Mouse (Mus musculus) cerebellum, adult 2 months (tissue): ENCODE data around the gene Il4ra.

ENCODE experiments used
- CTCF ChIP-seq: fragments of 200-500 bp; IDR thresholded peaks from 2 replicates; pipeline ENCODE4 v1.5.1; 2011; ENCODE audit warnings: low read depth, mild to moderate bottlenecking, control low read depth, low read length, moderate library complexity, borderline replicate concordance; ENCODE audit not compliant: insufficient read depth
- POLR2A ChIP-seq: fragments of 200-500 bp; IDR thresholded peaks from 2 replicates; pipeline ENCODE4 v1.6.1; 2011; ENCODE audit warnings: low read length, control low read depth, borderline replicate concordance; ENCODE audit not compliant: insufficient read depth

- TF ChIP-seq CTCF (no peak), POLR2A (no peak)
Measured at GRCm38 (mm10) chr7:125586355-125586754, 34.4 kb downstream of the Il4ra start.
